Mouse (Mus musculus): ENCODE data around the gene Arl16. TPM values are rescaled to one million over a fixed set of nuclear protein-coding genes. Genes with fewer than 3 reads are reported as not detected.
"Not testable (repeated sequence)": the region's sequence is repeated elsewhere in the genome, so short reads cannot be mapped to it uniquely, and the experiment has no call there.

Arl16 gene
- total and polyA plus RNA-seq, 3 experiments: 20.0 to 20.8 TPM; not detected in 1

DNA sequence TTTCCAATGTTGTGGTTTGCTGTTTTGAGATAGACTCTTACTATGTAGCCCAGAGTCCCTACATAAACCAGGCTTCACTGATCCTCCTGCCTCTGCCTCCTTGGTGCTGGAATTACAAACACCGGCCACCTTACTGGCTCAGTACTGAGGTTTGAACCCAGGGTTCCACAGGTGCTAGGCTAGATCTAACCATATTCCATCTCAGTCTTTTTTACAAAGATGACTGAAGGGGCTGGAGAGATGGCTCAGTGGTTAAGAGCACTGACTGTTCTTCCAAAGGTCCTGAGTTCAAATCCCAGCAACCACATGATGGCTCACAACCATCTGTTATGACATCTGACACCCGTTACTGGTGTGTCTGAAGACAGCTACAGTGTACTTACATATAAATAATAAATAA is 46.9 kb upstream of the Arl16 start:
- Histone ChIP-seq H3K36me3 (ENCODE audit: control insufficient read depth in 1 of 2, insufficient read depth in 2 of 2, low read length in 2 of 2) (peaks cover 0 to 19% of the 10 kb centered on the region in 2 experiments; a peak in 2 of 4 replicates), H3K4me1 (ENCODE audit: control insufficient read depth in 1 of 2, insufficient read depth in 2 of 2, low read length in 2 of 2) (peaks cover 14 to 30% of the 10 kb centered on the region in 2 experiments)
- H3K27ac ChIP-seq (ENCODE audit: control insufficient read depth, low read depth, low read length); H3K9me3 ChIP-seq (replicated peaks; ENCODE audit: insufficient read depth, low read length); H3K79me2 ChIP-seq (ENCODE audit: control insufficient read depth, insufficient read depth, low read length, poor library complexity); H3K9ac ChIP-seq (ENCODE audit: control insufficient read depth, low read depth, low read length, poor library complexity, severe bottlenecking); H3K4me3 ChIP-seq (ENCODE audit: control insufficient read depth in 1 of 2, insufficient read depth in 1 of 2, low read depth in 2 of 2, low read length in 2 of 2); DNase-seq (ENCODE audit: low read depth, low spot score); H3K27me3 ChIP-seq (ENCODE audit: control insufficient read depth in 1 of 2, insufficient read depth in 2 of 2, low read length in 2 of 2): not testable (repeated sequence)
- TF ChIP-seq TBP (IDR thresholded peaks at IDR 0.05; ENCODE audit: low read depth, low read length): peak; percentile 91

DNA sequence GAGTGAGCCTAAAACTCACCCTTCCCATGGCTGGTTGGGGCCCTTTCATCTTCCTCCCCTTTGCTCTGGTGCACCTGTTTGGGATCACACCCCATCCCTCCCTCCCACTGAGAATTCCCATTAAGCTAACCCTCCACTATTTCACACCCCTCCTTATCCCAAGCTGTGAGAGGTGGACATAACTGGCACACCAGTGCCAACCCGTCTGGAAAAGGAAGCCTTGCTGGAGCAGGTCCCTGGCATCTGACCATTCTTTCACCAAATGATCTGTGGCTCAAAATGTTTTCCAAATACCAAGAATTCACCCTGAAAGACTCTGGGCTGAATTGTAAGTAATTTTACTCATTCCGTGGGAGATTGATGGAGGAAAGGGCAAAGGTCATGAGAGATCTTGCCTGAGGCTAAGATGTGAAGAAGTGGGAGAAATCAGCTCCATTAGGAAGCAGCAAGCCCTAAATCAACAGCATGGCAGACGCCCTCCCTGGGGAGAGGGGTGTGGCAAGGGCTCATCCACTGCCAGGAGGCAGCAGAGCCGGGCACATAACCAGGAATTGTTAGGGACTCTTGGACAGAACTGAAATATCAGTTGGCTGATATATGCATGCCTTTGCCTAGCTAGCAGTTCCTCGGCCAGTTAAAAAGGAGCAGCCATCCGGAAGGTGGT is 45.5 kb upstream of the Arl16 start:
- no peaks in the 10 kb centered on the region for H3K27me3 ChIP-seq (ENCODE audit: control insufficient read depth in 1 of 2, insufficient read depth in 2 of 2, low read length in 2 of 2)
- no peak overlapping the region for H3K9ac ChIP-seq (ENCODE audit: control insufficient read depth, low read depth, low read length, poor library complexity, severe bottlenecking)
- H3K4me1 ChIP-seq (ENCODE audit: control insufficient read depth in 1 of 2, insufficient read depth in 2 of 2, low read length in 2 of 2): peaks cover 15 to 30% of the 10 kb centered on the region in 2 experiments
- H3K27ac ChIP-seq (ENCODE audit: control insufficient read depth, low read depth, low read length): no peak overlapping the region
- H3K9me3 ChIP-seq (replicated peaks; ENCODE audit: insufficient read depth, low read length): no peaks in the 10 kb centered on the region
- no peak for DNase-seq (ENCODE audit: low read depth, low spot score)
- H3K79me2 ChIP-seq (ENCODE audit: control insufficient read depth, insufficient read depth, low read length, poor library complexity): no peaks in the 10 kb centered on the region; the same call in 1 of the 2 replicates
- H3K4me3 ChIP-seq (ENCODE audit: control insufficient read depth in 1 of 2, insufficient read depth in 1 of 2, low read depth in 2 of 2, low read length in 2 of 2): no peak overlapping the region
- peaks cover 0 to 19% of the 10 kb centered on the region in 2 experiments; a peak in 2 of 4 replicates for H3K36me3 ChIP-seq (ENCODE audit: control insufficient read depth in 1 of 2, insufficient read depth in 2 of 2, low read length in 2 of 2)
- TF ChIP-seq ZNF384 (IDR thresholded peaks at IDR 0.05; ENCODE audit: low read depth, low read length) (no peak), ETS1 (IDR thresholded peaks at IDR 0.05; ENCODE audit: low read depth, low read length) (no peak), HCFC1 (IDR thresholded peaks at IDR 0.05; ENCODE audit: low read depth, low read length) (no peak), SMC3 (IDR thresholded peaks at IDR 0.05; ENCODE audit: low read depth, low read length) (no peak), USF2 (IDR thresholded peaks at IDR 0.05; ENCODE audit: borderline replicate concordance in 1 of 2, insufficient read depth in 1 of 2, low read depth in 1 of 2, low read length in 2 of 2) (no peak), EP300 (IDR thresholded peaks at IDR 0.05; ENCODE audit: low read depth in 1 of 2, low read length in 2 of 2) (no peak), JUND (IDR thresholded peaks at IDR 0.05; ENCODE audit: low read depth, low read length) (no peak), GATA1 (IDR thresholded peaks at IDR 0.05; ENCODE audit: low read depth, low read length) (no peak)

DNA sequence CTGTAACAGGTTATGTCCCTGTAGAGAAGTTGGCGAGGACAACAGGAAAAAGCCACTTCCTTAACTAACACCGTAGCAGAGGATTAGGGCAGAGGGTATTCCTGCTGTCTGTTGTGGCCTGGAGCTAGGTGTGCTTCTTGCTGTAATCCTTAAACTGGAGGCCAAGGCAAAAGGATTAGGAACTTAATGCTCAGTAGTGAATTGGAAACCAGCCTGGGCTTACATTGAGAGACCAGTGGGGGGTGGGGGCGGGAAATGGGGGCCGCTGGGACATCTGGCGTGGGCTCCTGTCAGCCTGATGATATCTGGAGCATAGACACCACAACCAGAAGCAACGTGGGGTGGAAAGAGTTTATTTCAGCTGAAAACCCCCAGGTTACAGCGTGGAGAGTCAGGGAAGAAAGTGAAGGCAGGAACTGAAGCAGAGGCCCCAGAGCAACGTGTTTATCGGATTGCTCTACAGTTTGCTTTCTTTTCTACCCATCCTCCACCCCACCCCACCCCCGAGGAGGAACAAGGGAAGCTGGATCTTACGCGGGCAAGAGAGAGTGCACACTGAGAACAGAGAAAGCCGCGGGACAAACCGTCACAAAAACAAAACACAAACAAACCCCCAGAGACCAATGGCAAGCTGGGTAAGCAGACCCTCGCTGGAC is 43.1 kb upstream of the Arl16 start:
- Histone ChIP-seq H3K27me3 (ENCODE audit: control insufficient read depth in 1 of 2, insufficient read depth in 2 of 2, low read length in 2 of 2) (no peaks in the 10 kb centered on the region), H3K27ac (ENCODE audit: control insufficient read depth, low read depth, low read length) (peak overlapping the region; percentile 91), H3K9ac (ENCODE audit: control insufficient read depth, low read depth, low read length, poor library complexity, severe bottlenecking) (peak overlapping the region; percentile 85), H3K9me3 (replicated peaks; ENCODE audit: insufficient read depth, low read length) (no peaks in the 10 kb centered on the region), H3K4me1 (ENCODE audit: control insufficient read depth in 1 of 2, insufficient read depth in 2 of 2, low read length in 2 of 2) (peaks cover 21 to 32% of the 10 kb centered on the region in 2 experiments), H3K36me3 (ENCODE audit: control insufficient read depth in 1 of 2, insufficient read depth in 2 of 2, low read length in 2 of 2) (peaks cover 0 to 20% of the 10 kb centered on the region in 2 experiments; a peak in 2 of 4 replicates), H3K4me3 (ENCODE audit: control insufficient read depth in 1 of 2, insufficient read depth in 1 of 2, low read depth in 2 of 2, low read length in 2 of 2) (peak overlapping the region; percentile 55 to 75), H3K79me2 (ENCODE audit: control insufficient read depth, insufficient read depth, low read length, poor library complexity) (no peaks in the 10 kb centered on the region; the same call in 1 of the 2 replicates)
- peak; percentile 94 for DNase-seq (ENCODE audit: low read depth, low spot score)
- TF ChIP-seq GATA1 (IDR thresholded peaks at IDR 0.05; ENCODE audit: low read depth, low read length) (peak; percentile 47), MXI1 (IDR thresholded peaks at IDR 0.05; ENCODE audit: low read depth, low read length) (peak; percentile 94), POLR2AphosphoS2 (IDR thresholded peaks at IDR 0.05; ENCODE audit: low read length) (peak; percentile 82; the same call in 1 of the 2 replicates), MAZ (IDR thresholded peaks at IDR 0.05; ENCODE audit: low read depth, low read length) (peak; percentile 96), TAL1 (IDR thresholded peaks at IDR 0.05; ENCODE audit: low read length) (peak; percentile 31), MEF2A (IDR thresholded peaks at IDR 0.05; ENCODE audit: extremely low read depth, insufficient replicate concordance, low read depth, low read length, poor library complexity, severe bottlenecking) (no peak), POLR2A (IDR thresholded peaks at IDR 0.05; ENCODE audit: control insufficient read depth in 1 of 2, insufficient read depth in 1 of 2, low read depth in 1 of 2, low read length in 2 of 2, poor library complexity in 1 of 2) (peak; percentile 61 to 88; a peak in 3 of 4 replicates), CHD1 (IDR thresholded peaks at IDR 0.05; ENCODE audit: low read depth, low read length) (peak; percentile 74; the same call in 1 of the 2 replicates), JUND (IDR thresholded peaks at IDR 0.05; ENCODE audit: low read depth, low read length) (no peak), NRF1 (IDR thresholded peaks at IDR 0.05; ENCODE audit: insufficient read depth, low read depth, low read length, poor library complexity, severe bottlenecking) (no peak), NELFE (IDR thresholded peaks at IDR 0.05; ENCODE audit: low read depth, low read length) (peak; percentile 77), MAX (IDR thresholded peaks at IDR 0.05; ENCODE audit: low read length) (peak; percentile 83), USF2 (IDR thresholded peaks at IDR 0.05; ENCODE audit: borderline replicate concordance in 1 of 2, insufficient read depth in 1 of 2, low read depth in 1 of 2, low read length in 2 of 2) (no peak), RAD21 (IDR thresholded peaks at IDR 0.05; ENCODE audit: low read depth, low read length) (no peak), ZKSCAN1 (IDR thresholded peaks at IDR 0.05; ENCODE audit: low read depth, low read length) (no peak), TCF12 (IDR thresholded peaks at IDR 0.05; ENCODE audit: low read depth, low read length) (peak; percentile 60), SIN3A (IDR thresholded peaks at IDR 0.05; ENCODE audit: low read length) (peak; percentile 89)

All from MEL (cell line).